Comparison of ENCODE assay signal across 32 mouse cellular contexts in the genomic region with DNA sequence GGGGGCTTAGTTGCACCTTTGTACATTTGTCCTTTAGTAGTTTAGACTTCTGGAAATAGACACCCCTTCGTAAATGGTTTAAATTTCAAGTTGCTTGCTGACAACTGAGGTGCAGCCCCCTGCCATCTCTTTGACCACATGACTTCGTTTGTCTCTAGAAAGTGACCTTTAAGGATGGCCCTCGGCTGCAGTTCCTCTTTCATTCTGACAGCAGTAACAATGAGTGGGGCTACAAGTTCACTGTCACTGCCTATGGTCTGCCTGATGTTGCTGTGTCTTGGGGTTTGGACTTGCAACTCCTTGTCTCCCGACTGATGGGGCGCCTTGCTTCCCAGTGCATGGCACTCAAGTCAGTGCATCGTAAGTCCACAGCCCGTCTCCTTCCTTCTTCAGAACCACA.
"Had no signal": no experiment of that assay in that cellular context is flagged by ENCODE, and none has a peak within 500 bp of the region (broad histone marks: within the 10 kb centered on the region; RNA-seq: fewer than 3 reads in every experiment).

No protein-coding gene starts in this region.

- ATAC-seq: liver, embryonic 12.5 days; liver, postnatal 0 days; lung, postnatal 0 days; midbrain, embryonic 13.5 days; midbrain, embryonic 15.5 days; midbrain, embryonic 16.5 days had no signal

- H3K27ac ChIP-seq: left cerebral cortex, adult 2 months; limb, embryonic 10.5 days; limb, embryonic 12.5 days; limb, embryonic 13.5 days; limb, embryonic 15.5 days; liver, embryonic 12.5 days; liver, embryonic 13.5 days; liver, embryonic 14.5 days; liver, embryonic 15.5 days; lung, embryonic 15.5 days; macrophage; midbrain, embryonic 10.5 days; midbrain, embryonic 12.5 days; midbrain, embryonic 13.5 days; midbrain, embryonic 15.5 days had no signal

- H3K4me1 ChIP-seq: limb, embryonic 10.5 days; limb, embryonic 12.5 days; limb, embryonic 13.5 days; limb, embryonic 15.5 days; liver, embryonic 12.5 days; liver, embryonic 13.5 days; liver, embryonic 15.5 days; lung, embryonic 15.5 days; midbrain, embryonic 10.5 days; midbrain, embryonic 12.5 days; midbrain, embryonic 13.5 days; midbrain, embryonic 15.5 days had no signal

- H3K4me3 ChIP-seq: left cerebral cortex, adult 2 months; limb, embryonic 10.5 days; limb, embryonic 12.5 days; limb, embryonic 13.5 days; limb, embryonic 15.5 days; liver, embryonic 12.5 days; liver, embryonic 13.5 days; liver, embryonic 15.5 days; lung, embryonic 15.5 days; megakaryocyte, embryonic 14.5 days; midbrain, embryonic 10.5 days; midbrain, embryonic 12.5 days; midbrain, embryonic 13.5 days; midbrain, embryonic 15.5 days; myocyte had no signal

- H3K27me3 ChIP-seq: limb, embryonic 12.5 days; limb, embryonic 13.5 days; limb, embryonic 15.5 days; liver, embryonic 12.5 days; liver, embryonic 13.5 days; liver, embryonic 15.5 days; lung, embryonic 15.5 days; megakaryocyte, embryonic 14.5 days; midbrain, embryonic 12.5 days; midbrain, embryonic 13.5 days; midbrain, embryonic 15.5 days had no signal

- DNase-seq: left cerebral cortex, postnatal 4 days; liver; liver, embryonic 13.5 days; liver, postnatal 0 days; lung, adult 18-20 months; lung, adult 2 months; lung, embryonic 14.5 days; lung, postnatal 10 days; lung, postnatal 14 days; lung, postnatal 36 days; lung, postnatal 4 days; midbrain, embryonic 14.5 days had no signal

- H3K4me2 ChIP-seq: limb, embryonic 12.5 days; limb, embryonic 13.5 days; limb, embryonic 15.5 days; liver, embryonic 11.5 days; liver, embryonic 12.5 days; liver, embryonic 13.5 days; liver, embryonic 15.5 days; lung, embryonic 14.5 days; lung, embryonic 15.5 days; midbrain, embryonic 11.5 days; midbrain, embryonic 12.5 days; midbrain, embryonic 13.5 days; midbrain, embryonic 15.5 days had no signal

- H3K9me3 ChIP-seq: limb, embryonic 10.5 days; limb, embryonic 12.5 days; limb, embryonic 13.5 days; limb, embryonic 15.5 days; liver, embryonic 12.5 days; liver, embryonic 13.5 days; liver, embryonic 15.5 days; lung, embryonic 15.5 days; megakaryocyte, embryonic 14.5 days; midbrain, embryonic 10.5 days; midbrain, embryonic 12.5 days; midbrain, embryonic 13.5 days; midbrain, embryonic 15.5 days had no signal

- H3K9ac ChIP-seq: limb, embryonic 12.5 days; limb, embryonic 13.5 days; limb, embryonic 15.5 days; liver, embryonic 12.5 days; liver, embryonic 13.5 days; liver, embryonic 14.5 days; liver, embryonic 15.5 days; liver, postnatal 0 days; lung, embryonic 14.5 days; lung, embryonic 15.5 days; midbrain, embryonic 12.5 days; midbrain, embryonic 13.5 days; midbrain, embryonic 15.5 days had no signal
